Mouse (Mus musculus) mature B cell (primary cell): Measurements from ENCODE around the gene Cytip.

ENCODE experiments used
- in situ Hi-C: fragments of 300-500 bp; cut with MboI; formaldehyde crosslinking; loops from 2 replicates; pipeline ENCODE4 v1.14.3; 2019

Cytip gene

GRCm38 (mm10) chr2:58161813-58162212 lies 33.5 kb downstream of the Cytip start:
- in situ Hi-C loops: no loop called here

- in situ Hi-C loops: no loop called here
These were observed 34.6 kb downstream of the Cytip start for GRCm38 (mm10) chr2:58160541-58161307.

GRCm38 (mm10) chr2:58159880-58160279 lies 35.5 kb downstream of the Cytip start:
- in situ Hi-C loops: no loop called here

- in situ Hi-C loops: no loop called here
These were observed 36.2 kb downstream of the Cytip start for GRCm38 (mm10) chr2:58159121-58159520.

- in situ Hi-C loops: no loop called here
These were observed 36.8 kb downstream of the Cytip start for GRCm38 (mm10) chr2:58158539-58158938.

- in situ Hi-C loops: no loop called here
These were observed 37.2 kb downstream of the Cytip start for GRCm38 (mm10) chr2:58158107-58158506.

GRCm38 (mm10) chr2:58157466-58157865 lies 37.9 kb downstream of the Cytip start:
- in situ Hi-C loops: no loop called here

GRCm38 (mm10) chr2:58156495-58157392 lies 38.6 kb downstream of the Cytip start:
- in situ Hi-C loops: no loop called here

GRCm38 (mm10) chr2:58156108-58156415 lies 39.3 kb downstream of the Cytip start:
- in situ Hi-C loops: no loop called here

- in situ Hi-C loops: no loop called here
These were observed 39.8 kb downstream of the Cytip start for GRCm38 (mm10) chr2:58155271-58156107.

GRCm38 (mm10) chr2:58154555-58154954 lies 40.8 kb downstream of the Cytip start:
- in situ Hi-C loops: no loop called here

GRCm38 (mm10) chr2:58153742-58154141 lies 41.6 kb downstream of the Cytip start:
- in situ Hi-C loops: no loop called here

GRCm38 (mm10) chr2:58149983-58150405 lies 45.3 kb downstream of the Cytip start:
- in situ Hi-C loops: no loop called here

GRCm38 (mm10) chr2:58146572-58146971 lies 48.8 kb downstream of the Cytip start:
- in situ Hi-C loops: no loop called here

GRCm38 (mm10) chr2:58140531-58140930 lies 54.8 kb downstream of the Cytip start:
- in situ Hi-C loops: no loop called here

GRCm38 (mm10) chr2:58138611-58139010 lies 56.7 kb downstream of the Cytip start:
- in situ Hi-C loops: no loop called here

- in situ Hi-C loops: no loop called here
These were observed 57.7 kb downstream of the Cytip start for GRCm38 (mm10) chr2:58137676-58138075.

GRCm38 (mm10) chr2:58136526-58136925 lies 58.8 kb downstream of the Cytip start:
- in situ Hi-C loops: no loop called here

GRCm38 (mm10) chr2:58135061-58135463 lies 60.3 kb downstream of the Cytip start:
- in situ Hi-C loops: no loop called here

GRCm38 (mm10) chr2:58132597-58132996 lies 62.7 kb downstream of the Cytip start:
- in situ Hi-C loops: loop anchor here (5.0 kb wide), 1 partner anchor 75 kb away; no protein-coding TSS in a partner anchor

- in situ Hi-C loops: loop anchor here (5.0 kb wide), 1 partner anchor 73 kb away; no protein-coding TSS in a partner anchor
These were observed 65.4 kb downstream of the Cytip start for GRCm38 (mm10) chr2:58129903-58130302.

- in situ Hi-C loops: no loop called here
These were observed 84.2 kb downstream of the Cytip start for GRCm38 (mm10) chr2:58111105-58111504.
